Mouse (Mus musculus): ENCODE results near the gene Fam198b. TPM values are rescaled to one million over a fixed set of nuclear protein-coding genes. Genes with fewer than 3 reads are reported as not detected.
"Not testable (repeated sequence)": the region's sequence is repeated elsewhere in the genome, so short reads cannot be mapped to it uniquely, and the experiment has no call there.

Fam198b gene
- polyA plus RNA-seq, 1 experiment from 2014 or later = 7.4 TPM

DNA sequence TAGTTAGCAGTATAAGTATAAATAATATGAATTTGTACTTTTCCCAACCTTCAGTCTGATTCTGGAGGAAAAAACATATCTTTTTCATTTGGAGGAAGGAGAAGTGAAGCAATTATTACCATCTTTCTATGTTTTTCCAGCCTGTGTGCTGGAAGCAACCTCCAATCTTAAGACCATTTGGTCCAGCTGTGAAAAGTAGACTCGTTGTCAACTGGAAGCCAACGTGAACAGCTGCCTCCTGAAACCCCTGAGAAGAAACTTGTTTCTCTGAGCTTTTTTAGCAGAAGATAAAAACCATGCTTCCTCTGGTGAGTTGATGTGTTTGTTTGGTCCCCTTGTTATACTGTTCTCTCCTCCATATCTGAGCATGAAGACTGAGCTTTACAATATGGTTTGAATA is 84.1 kb downstream of the Fam198b start:
- 49% methylated on average over 2 of the region's 2 CpGs for WGBS
- Histone ChIP-seq H3K4me2 (ENCODE audit: low read length) (no peak overlapping the region), H3K4me3 (replicated peaks; ENCODE audit: low read depth, low read length) (no peak overlapping the region), H3K9me3 (replicated peaks; ENCODE audit: low read length) (no peaks in the 10 kb centered on the region), H3K4me1 (replicated peaks; ENCODE audit: insufficient read depth, low read length) (no peaks in the 10 kb centered on the region), H3K36me3 (ENCODE audit: insufficient read depth, low read length) (no peaks in the 10 kb centered on the region), H3K9ac (ENCODE audit: low read depth, low read length) (no peak overlapping the region), H3K27me3 (ENCODE audit: insufficient read depth, low read length) (no peaks in the 10 kb centered on the region), H3K27ac (no peak overlapping the region)
- DNase-seq (ENCODE audit: low spot score) (no peak), ATAC-seq (replicated peaks; ENCODE audit: low FRiP score, low read depth) (no peak)
- TF ChIP-seq CTCF (IDR thresholded peaks at IDR 0.05; ENCODE audit: low read depth) = no peak

DNA sequence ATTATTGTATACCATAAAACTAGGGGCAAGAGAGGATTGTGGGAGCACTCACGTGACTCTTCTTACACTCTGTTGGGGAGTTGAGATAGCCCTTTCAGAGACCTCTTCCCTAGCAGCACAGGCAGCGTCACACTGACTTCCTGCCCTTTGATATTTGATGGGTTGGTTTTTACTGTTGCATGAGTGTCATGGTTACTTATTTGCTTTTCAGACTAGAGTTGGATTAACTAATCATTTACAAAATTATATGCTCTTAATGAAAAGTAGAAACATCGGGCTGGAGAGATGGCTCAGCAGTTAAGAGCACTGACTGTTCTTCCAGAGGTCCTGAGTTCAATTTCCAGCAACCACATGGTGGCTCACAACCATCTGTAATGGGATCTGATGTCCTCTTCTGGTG is 85.2 kb downstream of the Fam198b start:
- H3K36me3 ChIP-seq (ENCODE audit: insufficient read depth, low read length); DNase-seq (ENCODE audit: low spot score); H3K4me2 ChIP-seq (ENCODE audit: low read length); H3K27ac ChIP-seq; H3K9ac ChIP-seq (ENCODE audit: low read depth, low read length); H3K9me3 ChIP-seq (replicated peaks; ENCODE audit: low read length); H3K4me1 ChIP-seq (replicated peaks; ENCODE audit: insufficient read depth, low read length); ATAC-seq (replicated peaks; ENCODE audit: low FRiP score, low read depth); H3K4me3 ChIP-seq (replicated peaks; ENCODE audit: low read depth, low read length); H3K27me3 ChIP-seq (ENCODE audit: insufficient read depth, low read length): not testable (repeated sequence)
- WGBS = 65% methylated on average over 3 of the region's 3 CpGs

DNA sequence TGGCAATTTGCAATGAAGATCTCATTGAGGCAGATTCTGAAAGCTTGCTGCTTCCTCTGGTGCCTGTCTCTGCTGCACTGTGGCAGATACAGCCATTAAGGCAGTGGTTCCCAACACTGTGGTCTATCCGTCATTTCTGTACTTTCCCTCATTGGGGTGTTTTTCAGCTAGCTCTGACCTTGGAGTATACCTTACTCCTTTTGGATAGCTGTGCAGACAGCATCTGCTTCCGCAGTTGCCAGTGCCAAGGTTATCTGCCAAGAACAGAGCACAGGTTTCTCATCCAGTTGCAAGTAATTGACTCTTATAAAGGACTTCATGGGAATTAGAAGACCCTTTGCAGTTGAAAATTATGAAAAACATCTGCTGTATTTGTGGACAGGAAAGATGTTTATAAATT is 85.7 kb downstream of the Fam198b start:
- Histone ChIP-seq H3K4me2 (ENCODE audit: low read length) (no peak overlapping the region), H3K9me3 (replicated peaks; ENCODE audit: low read length) (no peaks in the 10 kb centered on the region), H3K27ac (no peak overlapping the region), H3K9ac (ENCODE audit: low read depth, low read length) (no peak overlapping the region), H3K36me3 (ENCODE audit: insufficient read depth, low read length) (no peaks in the 10 kb centered on the region), H3K4me3 (replicated peaks; ENCODE audit: low read depth, low read length) (no peak overlapping the region), H3K27me3 (ENCODE audit: insufficient read depth, low read length) (no peaks in the 10 kb centered on the region), H3K4me1 (replicated peaks; ENCODE audit: insufficient read depth, low read length) (no peaks in the 10 kb centered on the region)
- WGBS = 80% methylated on average over 2 of the region's 2 CpGs
- ATAC-seq (replicated peaks; ENCODE audit: low FRiP score, low read depth) (no peak), DNase-seq (ENCODE audit: low spot score) (no peak)
- TF ChIP-seq CTCF (IDR thresholded peaks at IDR 0.05; ENCODE audit: low read depth) = no peak

GRCm38 (mm10) chr3:79970498-79970897 is 86.2 kb downstream of the Fam198b start:
- ATAC-seq (replicated peaks; ENCODE audit: low FRiP score, low read depth) (no peak), DNase-seq (ENCODE audit: low spot score) (no peak)
- H3K9ac ChIP-seq (ENCODE audit: low read depth, low read length) = no peak overlapping the region
- H3K4me2 ChIP-seq (ENCODE audit: low read length) = no peak overlapping the region
- no peaks in the 10 kb centered on the region for H3K4me1 ChIP-seq (replicated peaks; ENCODE audit: insufficient read depth, low read length)
- no peak overlapping the region for H3K27ac ChIP-seq
- no peaks in the 10 kb centered on the region for H3K36me3 ChIP-seq (ENCODE audit: insufficient read depth, low read length)
- TF ChIP-seq CTCF (IDR thresholded peaks at IDR 0.05; ENCODE audit: low read depth) = no peak
- WGBS = 63% methylated on average over 2 of the region's 2 CpGs
- no peak overlapping the region for H3K4me3 ChIP-seq (replicated peaks; ENCODE audit: low read depth, low read length)
- H3K27me3 ChIP-seq (ENCODE audit: insufficient read depth, low read length) = no peaks in the 10 kb centered on the region
- no peaks in the 10 kb centered on the region for H3K9me3 ChIP-seq (replicated peaks; ENCODE audit: low read length)

DNA sequence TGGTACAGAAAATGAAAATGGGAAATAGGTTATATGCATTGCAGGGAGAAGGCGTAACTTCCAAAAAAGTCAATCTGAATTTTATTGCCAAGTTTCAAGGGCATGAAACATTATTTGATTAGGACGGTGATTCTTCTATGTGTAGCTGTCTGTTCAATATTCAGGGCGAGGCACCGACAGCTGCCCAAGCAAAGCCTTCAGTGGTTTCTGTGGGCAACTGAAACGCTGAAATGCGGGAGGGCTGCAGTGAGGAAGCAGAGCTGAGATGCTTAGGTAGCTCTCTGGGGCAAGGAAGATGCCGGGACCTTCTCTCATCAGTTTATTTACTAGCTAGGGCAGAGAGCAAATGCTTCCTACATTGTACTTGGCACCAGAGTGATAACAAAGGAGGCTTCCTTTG is 87.2 kb downstream of the Fam198b start:
- Histone ChIP-seq H3K27me3 (ENCODE audit: insufficient read depth, low read length) (no peaks in the 10 kb centered on the region), H3K36me3 (ENCODE audit: insufficient read depth, low read length) (no peaks in the 10 kb centered on the region), H3K4me1 (replicated peaks; ENCODE audit: insufficient read depth, low read length) (no peaks in the 10 kb centered on the region), H3K9me3 (replicated peaks; ENCODE audit: low read length) (no peaks in the 10 kb centered on the region), H3K4me3 (replicated peaks; ENCODE audit: low read depth, low read length) (no peak overlapping the region), H3K27ac (no peak overlapping the region), H3K9ac (ENCODE audit: low read depth, low read length) (no peak overlapping the region), H3K4me2 (ENCODE audit: low read length) (no peak overlapping the region)
- no peak for TF ChIP-seq CTCF (IDR thresholded peaks at IDR 0.05; ENCODE audit: low read depth)
- ATAC-seq (replicated peaks; ENCODE audit: low FRiP score, low read depth) (no peak), DNase-seq (ENCODE audit: low spot score) (no peak)
- WGBS = 73% methylated on average over 7 of the region's 7 CpGs

DNA sequence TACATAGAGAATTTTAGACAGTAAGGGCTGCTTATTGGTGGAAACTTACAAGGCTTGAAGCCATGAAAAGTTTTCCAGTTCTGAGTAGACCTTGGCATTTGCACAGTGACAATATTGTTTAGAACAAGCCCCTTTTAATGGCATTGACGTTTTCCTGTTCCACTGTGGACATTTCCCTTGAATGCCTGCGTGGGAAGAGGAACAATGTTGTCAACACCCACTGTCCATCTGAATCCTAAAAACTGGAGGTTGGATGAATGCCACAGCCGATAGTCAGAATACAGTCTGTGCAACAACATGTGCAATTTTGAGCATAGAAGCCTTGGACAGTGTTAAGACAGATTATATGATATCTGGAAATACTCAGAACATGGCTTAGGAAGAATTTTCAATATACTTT is 92.5 kb downstream of the Fam198b start:
- no peak for TF ChIP-seq CTCF (IDR thresholded peaks at IDR 0.05; ENCODE audit: low read depth)
- ATAC-seq (replicated peaks; ENCODE audit: low FRiP score, low read depth) (no peak), DNase-seq (ENCODE audit: low spot score) (no peak)
- Histone ChIP-seq H3K36me3 (ENCODE audit: insufficient read depth, low read length) (no peaks in the 10 kb centered on the region), H3K27me3 (ENCODE audit: insufficient read depth, low read length) (no peaks in the 10 kb centered on the region), H3K4me3 (replicated peaks; ENCODE audit: low read depth, low read length) (no peak overlapping the region), H3K9me3 (replicated peaks; ENCODE audit: low read length) (no peaks in the 10 kb centered on the region), H3K4me2 (ENCODE audit: low read length) (no peak overlapping the region), H3K27ac (no peak overlapping the region), H3K4me1 (replicated peaks; ENCODE audit: insufficient read depth, low read length) (0 out of 2 replicates have a peak, but pooled peaks cover 3% of the 10 kb centered on the region), H3K9ac (ENCODE audit: low read depth, low read length) (no peak overlapping the region)
- WGBS = 60% methylated on average over 3 of the region's 3 CpGs

DNA sequence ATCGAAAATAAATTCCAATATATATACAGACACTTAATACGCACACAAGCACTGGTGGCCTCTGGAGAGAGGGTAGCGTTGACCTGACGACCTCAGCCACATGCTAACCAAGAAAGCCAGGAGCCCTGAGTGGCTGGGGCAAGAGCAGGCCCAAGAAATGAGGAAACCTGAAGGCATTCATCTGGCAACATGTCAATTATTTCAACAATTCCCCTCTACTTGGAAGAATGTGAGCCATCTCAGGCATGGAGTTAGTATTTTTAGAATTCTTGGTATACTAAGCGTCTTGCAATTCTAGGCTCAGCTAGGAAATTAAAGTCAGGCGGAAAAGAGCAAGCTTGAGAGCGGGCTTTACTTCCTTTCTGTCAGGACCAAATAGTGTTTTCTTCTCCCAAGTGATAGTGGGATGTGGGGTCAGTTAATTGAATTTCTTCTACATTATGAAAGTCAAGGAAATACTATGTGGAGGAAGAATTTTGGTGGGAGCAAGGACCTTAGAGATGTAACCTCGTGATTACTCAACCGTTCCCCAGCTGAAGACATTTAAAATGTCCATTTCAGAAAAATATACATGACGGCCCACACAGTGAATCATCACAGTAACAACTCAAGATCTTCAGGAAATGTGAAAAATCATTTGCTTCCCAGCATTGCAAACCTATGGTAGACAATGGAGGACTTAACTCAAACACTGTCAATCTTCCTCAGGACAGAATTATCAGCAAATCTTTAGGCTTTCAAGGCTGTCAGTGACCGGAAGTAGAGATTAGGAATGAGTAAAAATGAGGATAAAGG is 93.5 kb downstream of the Fam198b start:
- H3K4me1 ChIP-seq (replicated peaks; ENCODE audit: insufficient read depth, low read length) = 0 out of 2 replicates have a peak, but pooled peaks cover 3% of the 10 kb centered on the region
- no peak for ATAC-seq (replicated peaks; ENCODE audit: low FRiP score, low read depth)
- no peaks in the 10 kb centered on the region for H3K27me3 ChIP-seq (ENCODE audit: insufficient read depth, low read length)
- H3K4me3 ChIP-seq (replicated peaks; ENCODE audit: low read depth, low read length) = no peak overlapping the region
- no peak overlapping the region for H3K9ac ChIP-seq (ENCODE audit: low read depth, low read length)
- 48% methylated on average over 11 of the region's 11 CpGs for WGBS
- H3K4me2 ChIP-seq (ENCODE audit: low read length) = no peak overlapping the region
- no peaks in the 10 kb centered on the region for H3K36me3 ChIP-seq (ENCODE audit: insufficient read depth, low read length)
- no peak for TF ChIP-seq CTCF (IDR thresholded peaks at IDR 0.05; ENCODE audit: low read depth)
- H3K9me3 ChIP-seq (replicated peaks; ENCODE audit: low read length) = no peaks in the 10 kb centered on the region
- H3K27ac ChIP-seq = no peak overlapping the region
- DNase-seq (ENCODE audit: low spot score) = peak; percentile 80

All from kidney, postnatal 0 days (tissue).